Mouse (Mus musculus): ENCODE data around the gene 4933407L21Rik.

- TF ChIP-seq POLR2A (IDR thresholded peaks at IDR 0.05; ENCODE audit: low read depth, low read length) = no peak
- no peak for TF ChIP-seq CTCF (conservative IDR thresholded peaks at IDR 0.05; ENCODE audit: insufficient read depth, insufficient read length, low read depth, low read length)
These were observed 45.2 kb downstream of the 4933407L21Rik start for GRCm38 (mm10) chr1:85973468-85973877.

Measured in kidney, adult 2 months (tissue).